Mouse (Mus musculus) midbrain, embryonic 14.5 days (tissue): ENCODE data around the gene Npdc1. TPM values are rescaled to one million over a fixed set of nuclear protein-coding genes. Genes with fewer than 3 reads are reported as not detected.
A peak's percentile ranks its signal among the peaks of the same experiment; 100 is the strongest.
"Not testable (repeated sequence)": the region's sequence is repeated elsewhere in the genome, so short reads cannot be mapped to it uniquely, and the experiment has no call there.

Source experiments
- ATAC-seq: fragments of 200-750 bp; cut with Nextera tagmentation; 2 replicates; pipeline ENCODE4 v1.8.0; 2017; ENCODE audit warnings: moderate number of reproducible peaks, moderate library complexity; ENCODE audit not compliant: low FRiP score, low TSS enrichment
- DNase-seq: peaks from one replicate; pipeline ENCODE4 v3.0.0-alpha.2; 2015
- H3K27ac ChIP-seq: fragments of 300-500 bp; sonication (generic); replicated peaks from 2 replicates; pipeline ENCODE4 v1.5.1; 2014; ENCODE audit warnings: mild to moderate bottlenecking, low read depth, low read length, moderate library complexity
- H3K27me3 ChIP-seq: fragments of 300-500 bp; sonication (generic); 2 replicates; pipeline ENCODE4 v1.6.1; 2014; ENCODE audit warnings: low read length, control low read depth, mixed read lengths; ENCODE audit not compliant: control insufficient read depth, insufficient read depth
- H3K36me3 ChIP-seq: fragments of 300-500 bp; sonication (generic); 2 replicates; pipeline ENCODE4 v1.6.1; 2014; ENCODE audit warnings: low read length, control low read depth; ENCODE audit not compliant: control insufficient read depth, insufficient read depth
- H3K4me1 ChIP-seq: fragments of 300-500 bp; sonication (generic); 2 replicates; pipeline ENCODE4 v1.6.1; 2014; ENCODE audit warnings: mild to moderate bottlenecking, antibody characterized with exemption, low read length, control low read depth; ENCODE audit not compliant: control insufficient read depth, insufficient read depth
- H3K4me2 ChIP-seq: fragments of 300-500 bp; sonication (generic); 2 replicates; pipeline ENCODE4 v1.6.1; 2014; ENCODE audit warnings: mild to moderate bottlenecking, low read length, moderate library complexity
- H3K4me3 ChIP-seq: fragments of 300-500 bp; sonication (generic); replicated peaks from 2 replicates; pipeline ENCODE4 v1.5.1; 2014; ENCODE audit warnings: low read depth, low read length
- H3K9ac ChIP-seq: fragments of 300-500 bp; sonication (generic); replicated peaks from 2 replicates; pipeline ENCODE4 v1.6.1; 2014; ENCODE audit warnings: mild to moderate bottlenecking, low read length, moderate library complexity
- H3K9me3 ChIP-seq: fragments of 300-500 bp; sonication (generic); 2 replicates; pipeline ENCODE4 v1.6.1; 2016; ENCODE audit warnings: low read length, control low read depth, mixed read lengths; ENCODE audit not compliant: control insufficient read depth
- WGBS: fragments of 180-500 bp; shearing (Covaris S2); extraction: QIAGEN DNeasy Blood & Tissue Kit; methylation state at CpG from one replicate; pipeline ENCODE4 v1.1.7; 2014; 5-methylcytosine and 5-hydroxymethylcytosine counted together
- polyA plus RNA-seq: library from polyadenylated mRNA; unstranded; fragments of >200 nt; fragmentation: Nextera tagmentation; extraction: Ambion mirVana; gene quantifications from 2 replicates; pipeline ENCODE4 v1.2.1, GENCODE M21; 2014

Gene Npdc1
- polyA plus RNA-seq, 1 experiment from 2014 or later: 374 TPM

- Histone ChIP-seq H3K4me1 (peaks cover 20% of the 10 kb centered on the region), H3K27ac (no peak overlapping the region), H3K36me3 (no peaks in the 10 kb centered on the region), H3K9ac (no peak overlapping the region; the same call in 1 of the 2 replicates), H3K4me2 (peak overlapping the region; percentile 56), H3K4me3 (peak overlapping the region; percentile 24), H3K9me3 (no peaks in the 10 kb centered on the region), H3K27me3 (peaks cover 45% of the 10 kb centered on the region)
- 3% methylated on average over 17 of the region's 17 CpGs for WGBS
- DNase-seq (peak; percentile 79), ATAC-seq (no peak)
Measured at GRCm38 (mm10) chr2:25400764-25401163, 1.6 kb downstream of the Npdc1 start.

DNA sequence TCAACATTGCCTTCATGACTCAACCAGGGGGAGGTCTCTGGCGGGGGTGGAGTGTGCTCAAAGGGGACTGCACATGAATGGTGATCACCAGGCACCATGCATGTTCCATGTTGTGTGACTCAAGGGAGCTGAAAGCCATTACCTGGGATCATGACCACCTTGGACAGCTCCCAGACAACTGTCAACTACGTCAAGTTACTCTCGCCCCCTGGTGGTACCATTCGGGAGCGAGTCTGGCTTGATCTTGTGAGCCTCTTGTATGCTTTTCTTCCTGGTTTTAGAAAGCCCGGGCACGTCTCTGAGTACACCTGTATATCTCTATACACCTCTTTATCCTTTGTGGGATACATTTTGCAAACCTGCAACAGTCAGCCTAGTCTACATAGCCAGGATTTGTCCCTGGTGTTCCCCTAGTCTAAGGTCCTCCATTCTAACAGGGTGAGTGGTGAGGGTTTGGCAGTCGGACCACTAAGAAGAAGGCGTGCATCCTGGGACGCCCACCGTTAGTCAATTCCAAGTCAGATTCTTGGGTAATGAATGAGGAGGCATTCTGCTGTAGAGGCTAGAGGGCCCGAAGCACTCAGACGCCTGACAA is 3.3 kb downstream of the Npdc1 start:
- Histone ChIP-seq H3K9me3 (no peaks in the 10 kb centered on the region), H3K27ac (peak overlapping the region; percentile 93), H3K36me3 (peaks cover 13% of the 10 kb centered on the region), H3K4me1 (peaks cover 26% of the 10 kb centered on the region), H3K27me3 (peaks cover 28% of the 10 kb centered on the region), H3K4me2 (peak overlapping the region; percentile 72), H3K4me3 (peak overlapping the region; percentile 98), H3K9ac (peak overlapping the region; percentile 99)
- DNase-seq: peak; percentile 94
- ATAC-seq: peak; percentile 48
- WGBS: under 1% methylated on average over 13 of the region's 13 CpGs

GRCm38 (mm10) chr2:25402972-25403601 is 3.9 kb downstream of the Npdc1 start:
- Histone ChIP-seq H3K4me3 (peak overlapping the region; percentile 98), H3K9ac (peak overlapping the region; percentile 99), H3K27me3 (peaks cover 27% of the 10 kb centered on the region), H3K4me2 (peak overlapping the region; percentile 72), H3K9me3 (no peaks in the 10 kb centered on the region), H3K27ac (peak overlapping the region; percentile 93), H3K36me3 (peaks cover 19% of the 10 kb centered on the region), H3K4me1 (peaks cover 26% of the 10 kb centered on the region)
- WGBS: under 1% methylated on average over 49 of the region's 54 CpGs
- DNase-seq (peak; percentile 92), ATAC-seq (peak; percentile 85)

DNA sequence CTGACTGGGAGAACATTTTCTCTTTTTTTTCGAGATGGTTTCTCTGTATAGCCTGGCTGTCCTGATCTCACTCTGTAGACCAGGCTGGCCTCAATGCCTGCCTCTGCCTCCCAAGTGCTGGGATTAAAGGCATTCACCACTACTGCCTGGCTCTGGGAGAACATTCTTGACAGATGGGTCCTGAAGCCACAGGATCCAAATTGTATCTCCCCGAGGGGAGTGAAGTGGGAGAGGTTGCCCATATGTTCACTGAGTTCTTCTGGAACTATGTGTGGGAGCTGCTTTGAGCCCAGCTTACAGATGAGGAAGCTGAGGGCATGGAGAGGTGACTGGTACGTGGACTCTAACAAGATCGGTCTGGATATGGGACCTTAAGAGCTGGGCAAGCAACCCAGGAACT is 4.8 kb downstream of the Npdc1 start:
- no peaks in the 10 kb centered on the region for H3K9me3 ChIP-seq
- H3K4me1 ChIP-seq: peaks cover 26% of the 10 kb centered on the region
- peak overlapping the region; percentile 99 for H3K9ac ChIP-seq
- ATAC-seq (no peak), DNase-seq (no peak)
- peak overlapping the region; percentile 98 for H3K4me3 ChIP-seq
- H3K36me3 ChIP-seq: peaks cover 28% of the 10 kb centered on the region
- 82% methylated on average over 4 of the region's 4 CpGs for WGBS
- peaks cover 18% of the 10 kb centered on the region for H3K27me3 ChIP-seq
- peak overlapping the region; percentile 93; the same call in 1 of the 2 replicates for H3K27ac ChIP-seq
- H3K4me2 ChIP-seq: peak overlapping the region; percentile 72

GRCm38 (mm10) chr2:25408908-25409307 is 9.8 kb downstream of the Npdc1 start:
- H3K9ac ChIP-seq: no peak overlapping the region
- peaks cover 51% of the 10 kb centered on the region for H3K36me3 ChIP-seq

GRCm38 (mm10) chr2:25413436-25413835 is 14.3 kb downstream of the Npdc1 start:
- not testable (repeated sequence) for ATAC-seq, H3K27ac ChIP-seq
- peaks cover 31% of the 10 kb centered on the region for H3K36me3 ChIP-seq

More at GRCm38 (mm10) chr2:25408908-25409307, 9.8 kb downstream of the Npdc1 start:
- no peak for ATAC-seq
- no peak overlapping the region for H3K4me3 ChIP-seq
- H3K9me3 ChIP-seq: no peaks in the 10 kb centered on the region
- H3K27ac ChIP-seq: no peak overlapping the region
- WGBS: 90% methylated on average over 10 of the region's 10 CpGs
- no peaks in the 10 kb centered on the region for H3K27me3 ChIP-seq
- H3K4me1 ChIP-seq: peaks cover 19% of the 10 kb centered on the region
- no peak for DNase-seq
- no peak overlapping the region for H3K4me2 ChIP-seq

GRCm38 (mm10) chr2:25417426-25417825 is 18.3 kb downstream of the Npdc1 start:
- Histone ChIP-seq H3K4me1 (no peaks in the 10 kb centered on the region), H3K4me2 (no peak overlapping the region), H3K4me3 (no peak overlapping the region), H3K27ac (no peak overlapping the region), H3K36me3 (0 out of 2 replicates have a peak, but pooled peaks cover 4% of the 10 kb centered on the region), H3K9ac (no peak overlapping the region), H3K27me3 (no peaks in the 10 kb centered on the region), H3K9me3 (no peaks in the 10 kb centered on the region)
- DNase-seq: no peak
- no peak for ATAC-seq
- 20% methylated on average over 3 of the region's 3 CpGs for WGBS

More at GRCm38 (mm10) chr2:25413436-25413835, 14.3 kb downstream of the Npdc1 start:
- DNase-seq, H3K4me3 ChIP-seq, H3K9ac ChIP-seq, H3K27me3 ChIP-seq, H3K9me3 ChIP-seq, H3K4me2 ChIP-seq, H3K4me1 ChIP-seq: not testable (repeated sequence)

DNA sequence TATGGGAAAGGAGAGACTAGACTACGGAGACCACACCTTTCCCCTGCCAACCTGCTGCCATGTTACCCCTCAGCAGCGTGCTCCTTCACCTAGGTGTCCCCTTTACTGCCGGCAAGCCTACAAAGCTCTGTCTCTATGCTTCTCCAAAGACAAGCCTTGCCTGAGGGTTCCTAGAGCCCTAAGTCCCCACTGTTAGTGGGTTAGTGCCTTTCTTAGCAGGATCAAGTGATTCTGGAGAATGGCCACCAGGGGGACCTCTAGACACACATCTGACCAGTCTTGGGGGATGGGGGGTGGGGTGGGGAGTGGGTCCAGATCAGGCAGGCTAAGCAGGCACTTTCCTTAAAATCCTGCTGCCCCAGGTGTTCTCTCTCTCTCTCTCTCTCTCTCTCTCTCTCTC is 22.7 kb downstream of the Npdc1 start:
- 17% methylated on average over 3 of the region's 3 CpGs for WGBS
- no peaks in the 10 kb centered on the region for H3K9me3 ChIP-seq
- H3K4me2 ChIP-seq: no peak overlapping the region
- peak; percentile 57; the same call in 1 of the 2 replicates for ATAC-seq
- H3K4me1 ChIP-seq: no peaks in the 10 kb centered on the region
- no peak overlapping the region for H3K27ac ChIP-seq
- H3K27me3 ChIP-seq: peaks cover 4% of the 10 kb centered on the region; the same call in 1 of the 2 replicates
- no peaks in the 10 kb centered on the region for H3K36me3 ChIP-seq
- H3K9ac ChIP-seq: no peak overlapping the region
- H3K4me3 ChIP-seq: no peak overlapping the region
- peak; percentile 82 for DNase-seq
